Mouse (Mus musculus): ENCODE data around the gene Olfr288. TPM values are rescaled to one million over a fixed set of nuclear protein-coding genes. Genes with fewer than 3 reads are reported as not detected.

Olfr288 gene
- polyA plus RNA-seq, 1 experiment = not detected

DNA sequence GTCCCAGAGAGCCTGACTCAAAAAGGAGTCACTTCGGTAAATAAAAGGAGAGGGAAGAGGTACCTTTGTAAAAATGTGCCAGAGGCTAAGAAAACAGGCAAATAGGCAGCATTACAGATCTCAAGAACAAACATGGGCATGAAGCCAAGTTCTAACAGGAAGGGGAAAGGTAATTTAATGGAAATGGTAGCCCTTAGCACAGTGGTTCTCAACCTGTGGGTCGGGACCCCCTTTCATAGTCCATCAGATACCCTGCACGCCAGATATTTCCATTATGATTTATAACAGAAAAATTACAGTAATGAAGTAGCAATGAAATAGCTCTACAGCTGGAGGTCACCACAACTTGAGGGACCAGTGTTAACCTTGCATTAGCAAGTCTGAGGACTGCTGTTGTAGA lies 18.0 kb downstream of the Olfr288 start:
- Histone ChIP-seq H3K36me3 (ENCODE audit: control insufficient read depth, insufficient read depth) (no peaks in the 10 kb centered on the region), H3K4me3 (no peak overlapping the region), H3K4me2 (ENCODE audit: low read depth) (no peak overlapping the region), H3ac (ENCODE audit: control insufficient read depth, insufficient read length) (no peak overlapping the region), H3K27me3 (ENCODE audit: control insufficient read depth, insufficient read depth, insufficient read length) (peaks cover 31% of the 10 kb centered on the region), H3K79me2 (ENCODE audit: control insufficient read depth, insufficient read depth) (no peaks in the 10 kb centered on the region)
- TF ChIP-seq POLR2AphosphoS2 (IDR thresholded peaks at IDR 0.05; ENCODE audit: insufficient read length, low read depth) (no peak), MYOD1 (IDR thresholded peaks at IDR 0.05; ENCODE audit: control insufficient read depth in 1 of 3, insufficient read length in 2 of 3, low read depth in 2 of 3) (no peak), TCF3 (IDR thresholded peaks at IDR 0.05; ENCODE audit: insufficient read length, low read depth) (no peak), E2F4 (IDR thresholded peaks at IDR 0.05; ENCODE audit: insufficient read depth) (no peak), TCF12 (IDR thresholded peaks at IDR 0.05; ENCODE audit: insufficient read depth, poor library complexity, severe bottlenecking) (no peak), USF1 (IDR thresholded peaks at IDR 0.05; ENCODE audit: low read depth) (no peak), REST (IDR thresholded peaks at IDR 0.05; ENCODE audit: insufficient read depth, insufficient read length) (no peak), SRF (IDR thresholded peaks at IDR 0.05; ENCODE audit: control insufficient read depth, insufficient read length, low read depth) (no peak), MAX (IDR thresholded peaks at IDR 0.05; ENCODE audit: low read depth) (no peak), CEBPB (IDR thresholded peaks at IDR 0.05; ENCODE audit: insufficient read depth, poor library complexity, severe bottlenecking) (no peak), POLR2A (IDR thresholded peaks at IDR 0.05; ENCODE audit: insufficient read length, low read depth) (no peak), MYOG (IDR thresholded peaks at IDR 0.05; ENCODE audit: control insufficient read depth in 1 of 3, insufficient read depth in 1 of 3, insufficient read length in 2 of 3, low read depth in 2 of 3) (no peak)

GRCm38 (mm10) chr15:98173821-98174220 lies 21.5 kb downstream of the Olfr288 start:
- TF ChIP-seq TCF12 (IDR thresholded peaks at IDR 0.05; ENCODE audit: insufficient read depth, poor library complexity, severe bottlenecking) (no peak), TCF3 (IDR thresholded peaks at IDR 0.05; ENCODE audit: insufficient read length, low read depth) (no peak), SRF (IDR thresholded peaks at IDR 0.05; ENCODE audit: control insufficient read depth, insufficient read length, low read depth) (no peak)

DNA sequence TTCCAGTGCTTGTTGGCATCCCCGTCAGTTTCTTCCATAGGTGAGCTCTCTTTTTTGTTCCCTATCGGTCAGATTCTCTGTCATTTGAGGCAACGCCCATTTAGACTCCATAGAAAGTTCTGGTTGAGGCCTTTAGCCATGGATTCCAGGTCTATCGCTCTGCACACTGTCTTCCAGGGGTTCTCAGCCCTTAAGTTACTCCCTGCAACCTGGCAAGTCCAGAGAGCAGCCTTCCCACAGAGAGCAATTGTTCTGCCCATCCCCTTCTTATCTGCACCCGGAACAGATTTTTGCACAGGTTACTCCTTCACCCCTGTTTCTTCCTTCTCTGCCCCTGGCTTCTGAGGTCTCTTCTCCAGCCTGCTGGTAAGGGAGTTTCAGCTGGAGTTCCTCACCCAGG lies 23.2 kb downstream of the Olfr288 start:
- Histone ChIP-seq H3K79me2 (ENCODE audit: control insufficient read depth, insufficient read depth) (no peaks in the 10 kb centered on the region), H3K27me3 (ENCODE audit: control insufficient read depth, insufficient read depth, insufficient read length) (peaks cover 64% of the 10 kb centered on the region), H3K4me3 (no peak overlapping the region), H3ac (ENCODE audit: control insufficient read depth, insufficient read length) (no peak overlapping the region), H3K4me2 (ENCODE audit: low read depth) (no peak overlapping the region), H3K36me3 (ENCODE audit: control insufficient read depth, insufficient read depth) (no peaks in the 10 kb centered on the region)
- TF ChIP-seq USF1 (IDR thresholded peaks at IDR 0.05; ENCODE audit: low read depth) (no peak), MYOG (IDR thresholded peaks at IDR 0.05; ENCODE audit: control insufficient read depth in 1 of 3, insufficient read depth in 1 of 3, insufficient read length in 2 of 3, low read depth in 2 of 3) (no peak), POLR2A (IDR thresholded peaks at IDR 0.05; ENCODE audit: insufficient read length, low read depth) (no peak), CEBPB (IDR thresholded peaks at IDR 0.05; ENCODE audit: insufficient read depth, poor library complexity, severe bottlenecking) (no peak), SRF (IDR thresholded peaks at IDR 0.05; ENCODE audit: control insufficient read depth, insufficient read length, low read depth) (no peak)

More at GRCm38 (mm10) chr15:98173821-98174220, 21.5 kb downstream of the Olfr288 start:
- Histone ChIP-seq H3K79me2 (ENCODE audit: control insufficient read depth, insufficient read depth) (no peaks in the 10 kb centered on the region), H3K27me3 (ENCODE audit: control insufficient read depth, insufficient read depth, insufficient read length) (peaks cover 57% of the 10 kb centered on the region), H3K4me3 (no peak overlapping the region), H3K36me3 (ENCODE audit: control insufficient read depth, insufficient read depth) (no peaks in the 10 kb centered on the region), H3ac (ENCODE audit: control insufficient read depth, insufficient read length) (no peak overlapping the region), H3K4me2 (ENCODE audit: low read depth) (no peak overlapping the region)

DNA sequence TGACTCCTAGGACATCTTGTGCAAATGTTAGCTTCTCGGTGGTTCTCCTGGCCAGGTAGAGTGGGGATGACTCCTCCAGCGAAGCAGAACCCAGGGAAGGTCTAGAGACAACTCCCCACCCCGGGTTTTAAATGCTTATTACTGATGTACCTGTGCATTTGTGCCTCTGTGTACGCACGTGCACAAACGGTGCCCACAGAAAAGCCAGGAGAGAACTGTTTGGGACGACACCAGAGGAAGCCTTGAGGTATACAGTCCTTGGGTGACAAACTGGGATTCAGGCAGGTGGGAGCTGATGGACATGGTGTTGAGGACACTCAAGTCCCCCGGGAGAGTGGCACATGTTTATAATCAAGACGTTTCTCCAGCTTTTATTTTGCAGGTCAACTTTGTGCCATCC lies 24.4 kb downstream of the Olfr288 start:
- Histone ChIP-seq H3K79me2 (ENCODE audit: control insufficient read depth, insufficient read depth) (no peaks in the 10 kb centered on the region), H3ac (ENCODE audit: control insufficient read depth, insufficient read length) (no peak overlapping the region), H3K27me3 (ENCODE audit: control insufficient read depth, insufficient read depth, insufficient read length) (peaks cover 59% of the 10 kb centered on the region), H3K36me3 (ENCODE audit: control insufficient read depth, insufficient read depth) (no peaks in the 10 kb centered on the region), H3K4me3 (no peak overlapping the region), H3K4me2 (ENCODE audit: low read depth) (no peak overlapping the region)
- no peak for TF ChIP-seq MAX (IDR thresholded peaks at IDR 0.05; ENCODE audit: low read depth)

GRCm38 (mm10) chr15:98170365-98170764 lies 25.0 kb downstream of the Olfr288 start:
- TF ChIP-seq MYOD1 (IDR thresholded peaks at IDR 0.05; ENCODE audit: control insufficient read depth in 1 of 3, insufficient read length in 2 of 3, low read depth in 2 of 3) (peak in 2 of 3 experiments; percentile 44 to 50), POLR2A (IDR thresholded peaks at IDR 0.05; ENCODE audit: insufficient read length, low read depth) (no peak), MYOG (IDR thresholded peaks at IDR 0.05; ENCODE audit: control insufficient read depth in 1 of 3, insufficient read depth in 1 of 3, insufficient read length in 2 of 3, low read depth in 2 of 3) (no peak)
- Histone ChIP-seq H3K79me2 (ENCODE audit: control insufficient read depth, insufficient read depth) (no peaks in the 10 kb centered on the region), H3K4me2 (ENCODE audit: low read depth) (no peak overlapping the region), H3K27me3 (ENCODE audit: control insufficient read depth, insufficient read depth, insufficient read length) (peaks cover 64% of the 10 kb centered on the region), H3K36me3 (ENCODE audit: control insufficient read depth, insufficient read depth) (no peaks in the 10 kb centered on the region), H3ac (ENCODE audit: control insufficient read depth, insufficient read length) (no peak overlapping the region), H3K4me3 (no peak overlapping the region)

GRCm38 (mm10) chr15:98168622-98169004 lies 26.7 kb downstream of the Olfr288 start:
- H3K4me2 ChIP-seq (ENCODE audit: low read depth) = no peak overlapping the region
- TF ChIP-seq SRF (IDR thresholded peaks at IDR 0.05; ENCODE audit: control insufficient read depth, insufficient read length, low read depth) (no peak), CEBPB (IDR thresholded peaks at IDR 0.05; ENCODE audit: insufficient read depth, poor library complexity, severe bottlenecking) (no peak)
- no peaks in the 10 kb centered on the region for H3K36me3 ChIP-seq (ENCODE audit: control insufficient read depth, insufficient read depth)
- no peaks in the 10 kb centered on the region for H3K79me2 ChIP-seq (ENCODE audit: control insufficient read depth, insufficient read depth)
- H3ac ChIP-seq (ENCODE audit: control insufficient read depth, insufficient read length) = no peak overlapping the region
- peaks cover 73% of the 10 kb centered on the region for H3K27me3 ChIP-seq (ENCODE audit: control insufficient read depth, insufficient read depth, insufficient read length)
- H3K4me3 ChIP-seq = no peak overlapping the region

Data from myocyte (in vitro differentiated cells).